Comparison of ENCODE assay signal across 8 mouse cellular contexts in the genomic region with DNA sequence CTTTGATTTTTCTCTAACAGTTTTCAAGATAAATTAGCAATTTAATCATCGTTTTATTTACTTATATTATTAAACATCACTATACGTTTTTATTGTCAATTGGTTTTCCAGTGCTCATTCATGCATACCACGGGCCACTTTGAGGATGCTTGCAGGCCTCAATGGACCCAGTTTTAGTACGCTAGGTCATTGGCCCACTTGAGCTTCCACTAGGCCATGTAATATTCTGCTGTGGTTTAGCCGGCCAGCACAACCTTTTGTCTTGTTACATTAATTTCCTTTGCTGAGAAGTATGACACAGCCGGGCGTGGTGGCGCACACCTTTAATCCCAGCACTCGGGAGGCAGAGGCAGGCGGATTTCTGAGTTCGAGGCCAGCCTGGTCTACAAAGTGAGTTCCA. TPM values are rescaled to one million over a fixed set of nuclear protein-coding genes. Genes with fewer than 3 reads are reported as not detected.
DNase-seq lines count a peak whose midpoint lies in the region; ATAC-seq and TF ChIP-seq lines count a peak whose summit lies in the region.

No protein-coding gene starts in this region.

- H3K9ac ChIP-seq in liver, embryonic 14.5 days (replicated peaks) = peak overlapping the region; percentile 90

- peaks cover 36% of the 10 kb centered on the region for H3K4me1 ChIP-seq in erythroblast, embryonic 14.5 days (ENCODE audit: control insufficient read depth)
- no peaks in the 10 kb centered on the region for H3K4me1 ChIP-seq in testis, adult 2 months (ENCODE audit: control insufficient read depth, insufficient read depth, low read length)
- H3K4me1 ChIP-seq in liver, embryonic 14.5 days (replicated peaks; ENCODE audit: control insufficient read depth in 2 of 2, insufficient read depth in 2 of 2, low read length in 1 of 2) = peaks cover 18 to 20% of the 10 kb centered on the region in 2 experiments

- H3K36me3 ChIP-seq in erythroblast, embryonic 14.5 days (ENCODE audit: control insufficient read depth) = peaks cover 6% of the 10 kb centered on the region
- H3K36me3 ChIP-seq in testis, adult 2 months (ENCODE audit: control insufficient read depth, insufficient read depth, low read length) = peaks cover 2% of the 10 kb centered on the region
- H3K36me3 ChIP-seq in liver, embryonic 14.5 days (replicated peaks; ENCODE audit: control insufficient read depth, insufficient read depth, low read depth) = no peaks in the 10 kb centered on the region; the same call in 1 of the 2 replicates

- DNase-seq in testis, postnatal 10 days (ENCODE audit: low spot score) = no peak
- DNase-seq in liver, embryonic 14.5 days (ENCODE audit: low read depth in 3 of 3, low spot score in 3 of 3) = no peak
- DNase-seq in left cerebral cortex, postnatal 25 days (ENCODE audit: low spot score in 2 of 2) = no peak
- DNase-seq in spleen, postnatal 4 days (ENCODE audit: low spot score in 2 of 2) = no peak

- TF ChIP-seq EP300 in liver, embryonic 14.5 days (IDR thresholded peaks at IDR 0.05; ENCODE audit: low read depth) = no peak

- H3K27ac ChIP-seq in testis, adult 2 months (ENCODE audit: control insufficient read depth, insufficient read depth, low read depth, low read length) = peak overlapping the region; percentile 98
- peak overlapping the region; percentile 77; the same call in 1 of the 2 replicates for H3K27ac ChIP-seq in liver, embryonic 14.5 days

- WGBS in liver, embryonic 14.5 days (ENCODE audit: insufficient replicate concordance) = 61% methylated on average over 11 of the region's 11 CpGs

- TF ChIP-seq POLR2A in testis, adult 2 months (IDR thresholded peaks at IDR 0.05; ENCODE audit: control insufficient read depth, low read depth, low read length) = no peak

- no peak for ATAC-seq in erythroblast, adult 5-6 weeks (replicated peaks; ENCODE audit: low FRiP score, poor library complexity, severe bottlenecking)
- ATAC-seq in liver, embryonic 14.5 days (ENCODE audit: insufficient read depth) = no peak
- ATAC-seq in megakaryocyte-erythroid progenitor cell, adult 5-6 weeks (replicated peaks; ENCODE audit: low FRiP score, low TSS enrichment, poor library complexity, severe bottlenecking) = no peak

- no peaks in the 10 kb centered on the region for H3K27me3 ChIP-seq in erythroblast, embryonic 14.5 days (ENCODE audit: control insufficient read depth)
- H3K27me3 ChIP-seq in testis, adult 2 months (ENCODE audit: control insufficient read depth, insufficient read depth, low read length) = no peaks in the 10 kb centered on the region
- no peaks in the 10 kb centered on the region for H3K27me3 ChIP-seq in liver, embryonic 14.5 days (ENCODE audit: control insufficient read depth, insufficient read depth, low read length)

- H3K4me3 ChIP-seq in erythroblast, embryonic 14.5 days (replicated peaks) = peak overlapping the region; percentile 84
- peak overlapping the region; percentile 95 for H3K4me3 ChIP-seq in testis, adult 2 months (ENCODE audit: control insufficient read depth, low read depth, low read length)
- H3K4me3 ChIP-seq in liver, embryonic 14.5 days (ENCODE audit: insufficient read depth in 1 of 2, low read depth in 2 of 2, low read length in 2 of 2) = peak overlapping the region in 1 of 2 experiments; percentile 74; a peak in 3 of 4 replicates

- H3K9me3 ChIP-seq in erythroblast, embryonic 14.5 days (ENCODE audit: control insufficient read depth, low read length) = no peaks in the 10 kb centered on the region
- H3K9me3 ChIP-seq in liver, embryonic 14.5 days (ENCODE audit: control insufficient read depth, low read length) = no peaks in the 10 kb centered on the region

- intact Hi-C loops in left cerebral cortex, postnatal 25 days (cut with DNase I) = loop anchor here (10.0 kb wide), 1 partner anchor 160 kb away; no protein-coding TSS in a partner anchor

- H3K4me2 ChIP-seq in liver, embryonic 14.5 days (ENCODE audit: low read depth) = peak overlapping the region; percentile 93

- no peak for TF ChIP-seq CTCF in testis, adult 2 months (IDR thresholded peaks at IDR 0.05; ENCODE audit: control insufficient read depth, insufficient read depth, insufficient replicate concordance, low read depth, low read length)
- no peak for TF ChIP-seq CTCF in liver, embryonic 14.5 days (IDR thresholded peaks at IDR 0.05; ENCODE audit: low read depth)

RNA-seq across cellular contexts. Expression of a gene that starts 0.8 kb away (rescaled TPM):
- 0.05 and 0.08 TPM in 2 replicates for polyA plus RNA-seq in erythroblast, embryonic 14.5 days (2012)
- 3.8 and 17.6 TPM in 2 replicates for total RNA-seq in erythroblast, adult 5-6 weeks (2015; ENCODE audit: low replicate concordance)
- total RNA-seq in erythroblast, adult 5-6 weeks (2017; ENCODE audit: low replicate concordance) = 8.4 and 25.7 TPM in 2 replicates
- polyA plus RNA-seq in testis, adult 2 months (2012; rRNA removed) = 108 and 157 TPM in 2 replicates
- 2.3 and 3.2 TPM in 2 replicates for polyA plus RNA-seq in liver, embryonic 14.5 days (2012; rRNA removed)
- 4.4 and 6.3 TPM in 2 replicates for polyA plus RNA-seq in liver, embryonic 14.5 days (2014; fragmentation: Nextera tagmentation; extraction: Ambion mirVana)
- total RNA-seq in left cerebral cortex, postnatal 25 days (2021) = 1 to 10 TPM; 8.2 to 9.1 TPM
- 20.2 and 32.4 TPM in 2 replicates for total RNA-seq in megakaryocyte-erythroid progenitor cell, adult 5-6 weeks (2014; fragmentation: Nextera tagmentation)
- 17.8 and 23.2 TPM in 2 replicates for total RNA-seq in megakaryocyte-erythroid progenitor cell, adult 5-6 weeks (2017)

RNA-seq across cellular contexts. Expression of a gene that starts 57.0 kb away (rescaled TPM):
- polyA plus RNA-seq in erythroblast, embryonic 14.5 days (2012) = 0.52 and 0.56 TPM in 2 replicates
- total RNA-seq in erythroblast, adult 5-6 weeks (2015; ENCODE audit: low replicate concordance) = 26.1 and 30.7 TPM in 2 replicates
- 18.5 and 21.6 TPM in 2 replicates for total RNA-seq in erythroblast, adult 5-6 weeks (2017; ENCODE audit: low replicate concordance)
- 11.3 and 12.0 TPM in 2 replicates for polyA plus RNA-seq in testis, adult 2 months (2012; rRNA removed)
- polyA plus RNA-seq in liver, embryonic 14.5 days (2012; rRNA removed) = 15.4 and 15.7 TPM in 2 replicates
- polyA plus RNA-seq in liver, embryonic 14.5 days (2014; fragmentation: Nextera tagmentation; extraction: Ambion mirVana) = 8.6 and 9.8 TPM in 2 replicates
- total RNA-seq in left cerebral cortex, postnatal 25 days (2021) = 10 to 100 TPM; 82.5 to 93.5 TPM
- total RNA-seq in megakaryocyte-erythroid progenitor cell, adult 5-6 weeks (2014; fragmentation: Nextera tagmentation) = 39.7 and 43.1 TPM in 2 replicates
- total RNA-seq in megakaryocyte-erythroid progenitor cell, adult 5-6 weeks (2017) = 35.8 and 44.9 TPM in 2 replicates
